Mouse (Mus musculus): ENCODE measurements around the gene Zbtb12.

GRCm38 (mm10) chr17:34840736-34841307, 38.5 kb upstream of the Zbtb12 start:
- no peak for TF ChIP-seq GATA1 (IDR thresholded peaks at IDR 0.05; ENCODE audit: low read length)
- TF ChIP-seq TAL1 (IDR thresholded peaks at IDR 0.05; ENCODE audit: low read length), result no peak

Measured in erythroblast, embryonic 14.5 days (primary cell).